Mouse (Mus musculus): ENCODE results near the gene Supt4a.
A peak's percentile ranks its signal among the peaks of the same experiment; 100 is the strongest.

Supt4a gene

GRCm38 (mm10) chr11:87725515-87725914, 11.8 kb upstream of the Supt4a start:
- DNase-seq (ENCODE audit: inconsistent ontology term), result no peak

GRCm38 (mm10) chr11:87725964-87726562, 11.3 kb upstream of the Supt4a start:
- DNase-seq (ENCODE audit: inconsistent ontology term), result no peak

GRCm38 (mm10) chr11:87727021-87727420, 10.3 kb upstream of the Supt4a start:
- no peak for DNase-seq (ENCODE audit: inconsistent ontology term)

GRCm38 (mm10) chr11:87727471-87727870, 9.9 kb upstream of the Supt4a start:
- no peak for DNase-seq (ENCODE audit: inconsistent ontology term)

GRCm38 (mm10) chr11:87728850-87729592, 8.3 kb upstream of the Supt4a start:
- DNase-seq (ENCODE audit: inconsistent ontology term), result no peak

- DNase-seq (ENCODE audit: inconsistent ontology term), result no peak
Measured at GRCm38 (mm10) chr11:87729593-87730185, 7.7 kb upstream of the Supt4a start.

GRCm38 (mm10) chr11:87730652-87731310, 6.6 kb upstream of the Supt4a start:
- DNase-seq (ENCODE audit: inconsistent ontology term), result no peak

- no peak for DNase-seq (ENCODE audit: inconsistent ontology term)
Measured at GRCm38 (mm10) chr11:87734346-87734745, 3.0 kb upstream of the Supt4a start.

GRCm38 (mm10) chr11:87735691-87736090, 1.7 kb upstream of the Supt4a start:
- DNase-seq (ENCODE audit: inconsistent ontology term), result no peak

GRCm38 (mm10) chr11:87736647-87737134, 661 bp upstream of the Supt4a start:
- DNase-seq (ENCODE audit: inconsistent ontology term), result peak; percentile 88

- DNase-seq (ENCODE audit: inconsistent ontology term), result no peak
Measured at GRCm38 (mm10) chr11:87743691-87744090, 6.3 kb downstream of the Supt4a start.

- no peak for DNase-seq (ENCODE audit: inconsistent ontology term)
Measured at GRCm38 (mm10) chr11:87744964-87745363, 7.6 kb downstream of the Supt4a start.

- DNase-seq (ENCODE audit: inconsistent ontology term), result no peak
Measured at GRCm38 (mm10) chr11:87745632-87746555, 8.5 kb downstream of the Supt4a start.

- DNase-seq (ENCODE audit: inconsistent ontology term), result no peak
Measured at GRCm38 (mm10) chr11:87747312-87747711, 10.0 kb downstream of the Supt4a start.

GRCm38 (mm10) chr11:87747716-87748115, 10.4 kb downstream of the Supt4a start:
- no peak for DNase-seq (ENCODE audit: inconsistent ontology term)

- no peak for DNase-seq (ENCODE audit: inconsistent ontology term)
Measured at GRCm38 (mm10) chr11:87748132-87749119, 11.1 kb downstream of the Supt4a start.

- DNase-seq (ENCODE audit: inconsistent ontology term), result peak; percentile 51
Measured at GRCm38 (mm10) chr11:87749192-87750042, 12.1 kb downstream of the Supt4a start.

- DNase-seq (ENCODE audit: inconsistent ontology term), result no peak
Measured at GRCm38 (mm10) chr11:87750043-87750421, 12.7 kb downstream of the Supt4a start.

GRCm38 (mm10) chr11:87750521-87750920, 13.2 kb downstream of the Supt4a start:
- DNase-seq (ENCODE audit: inconsistent ontology term), result no peak

All from Muller cell, postnatal 12 days (primary cell).